Mouse (Mus musculus): ENCODE data around the gene Armcx3. TPM values are rescaled to one million over a fixed set of nuclear protein-coding genes. Genes with fewer than 3 reads are reported as not detected.
"Not testable (repeated sequence)": the region's sequence is repeated elsewhere in the genome, so short reads cannot be mapped to it uniquely, and the experiment has no call there.

Armcx3 gene
- 11.7 and 16.5 TPM in 2 replicates for polyA plus RNA-seq (2012; ENCODE audit: insufficient read depth, insufficient read length, missing spikeins)

GRCm38 (mm10) chrX:134756434-134757292, at the start of gene Armcx3:
Armcx3 (plus strand) TSS chrX:134756595.
- H3K4me1 ChIP-seq (ENCODE audit: control insufficient read depth, insufficient read depth, insufficient read length, low read length), result no peaks in the 10 kb centered on the region
- H3K27ac ChIP-seq (replicated peaks; ENCODE audit: low read depth, low read length), result peak within 1 kb of the TSS; percentile 72
- H3K4me3 ChIP-seq (ENCODE audit: insufficient read depth, low read depth, low read length), result peak within 1 kb of the TSS; percentile 99

GRCm38 (mm10) chrX:134716863-134717262, 39.5 kb upstream of the Armcx3 start:
- Histone ChIP-seq H3K27ac (replicated peaks; ENCODE audit: low read depth, low read length) (no peak overlapping the region), H3K4me3 (ENCODE audit: insufficient read depth, low read depth, low read length) (no peak overlapping the region), H3K4me1 (ENCODE audit: control insufficient read depth, insufficient read depth, insufficient read length, low read length) (no peaks in the 10 kb centered on the region)

GRCm38 (mm10) chrX:134717752-134718308, 38.6 kb upstream of the Armcx3 start, which contains the start of gene Armcx1:
Armcx1 (plus strand) TSS chrX:134717963.
- Histone ChIP-seq H3K4me1 (ENCODE audit: control insufficient read depth, insufficient read depth, insufficient read length, low read length) (no peaks in the 10 kb centered on the region), H3K27ac (replicated peaks; ENCODE audit: low read depth, low read length) (peak within 1 kb of the TSS; percentile 26; the same call in 1 of the 2 replicates), H3K4me3 (ENCODE audit: insufficient read depth, low read depth, low read length) (peak within 1 kb of the TSS; percentile 59)

- no peak overlapping the region for H3K27ac ChIP-seq (replicated peaks; ENCODE audit: low read depth, low read length)
- H3K4me3 ChIP-seq (ENCODE audit: insufficient read depth, low read depth, low read length), result peak overlapping the region; percentile 59
- H3K4me1 ChIP-seq (ENCODE audit: control insufficient read depth, insufficient read depth, insufficient read length, low read length), result no peaks in the 10 kb centered on the region
Measured at GRCm38 (mm10) chrX:134718524-134718923, 37.9 kb upstream of the Armcx3 start.

- H3K4me1 ChIP-seq (ENCODE audit: control insufficient read depth, insufficient read depth, insufficient read length, low read length); H3K27ac ChIP-seq (replicated peaks; ENCODE audit: low read depth, low read length); H3K4me3 ChIP-seq (ENCODE audit: insufficient read depth, low read depth, low read length): not testable (repeated sequence)
Measured at GRCm38 (mm10) chrX:134723762-134724161, 32.6 kb upstream of the Armcx3 start.

- Histone ChIP-seq H3K27ac (replicated peaks; ENCODE audit: low read depth, low read length) (no peak overlapping the region), H3K4me1 (ENCODE audit: control insufficient read depth, insufficient read depth, insufficient read length, low read length) (no peaks in the 10 kb centered on the region), H3K4me3 (ENCODE audit: insufficient read depth, low read depth, low read length) (no peak overlapping the region)
Measured at GRCm38 (mm10) chrX:134729778-134730177, 26.6 kb upstream of the Armcx3 start.

- no peak overlapping the region for H3K4me3 ChIP-seq (ENCODE audit: insufficient read depth, low read depth, low read length)
- no peak overlapping the region for H3K27ac ChIP-seq (replicated peaks; ENCODE audit: low read depth, low read length)
- no peaks in the 10 kb centered on the region for H3K4me1 ChIP-seq (ENCODE audit: control insufficient read depth, insufficient read depth, insufficient read length, low read length)
Measured at GRCm38 (mm10) chrX:134737796-134738195, 18.6 kb upstream of the Armcx3 start.

- Histone ChIP-seq H3K4me3 (ENCODE audit: insufficient read depth, low read depth, low read length) (no peak overlapping the region), H3K27ac (replicated peaks; ENCODE audit: low read depth, low read length) (no peak overlapping the region), H3K4me1 (ENCODE audit: control insufficient read depth, insufficient read depth, insufficient read length, low read length) (no peaks in the 10 kb centered on the region)
Measured at GRCm38 (mm10) chrX:134739160-134739559, 17.2 kb upstream of the Armcx3 start.

GRCm38 (mm10) chrX:134741862-134742261, 14.5 kb upstream of the Armcx3 start:
- H3K27ac ChIP-seq (replicated peaks; ENCODE audit: low read depth, low read length), result no peak overlapping the region
- no peaks in the 10 kb centered on the region for H3K4me1 ChIP-seq (ENCODE audit: control insufficient read depth, insufficient read depth, insufficient read length, low read length)
- no peak overlapping the region for H3K4me3 ChIP-seq (ENCODE audit: insufficient read depth, low read depth, low read length)

- Histone ChIP-seq H3K27ac (replicated peaks; ENCODE audit: low read depth, low read length) (no peak overlapping the region), H3K4me3 (ENCODE audit: insufficient read depth, low read depth, low read length) (no peak overlapping the region), H3K4me1 (ENCODE audit: control insufficient read depth, insufficient read depth, insufficient read length, low read length) (no peaks in the 10 kb centered on the region)
Measured at GRCm38 (mm10) chrX:134746459-134746858, 9.9 kb upstream of the Armcx3 start.

- H3K4me3 ChIP-seq (ENCODE audit: insufficient read depth, low read depth, low read length), result peak within 1 kb of the TSS; percentile 69
- H3K27ac ChIP-seq (replicated peaks; ENCODE audit: low read depth, low read length), result no peak within 1 kb of the TSS
- H3K4me1 ChIP-seq (ENCODE audit: control insufficient read depth, insufficient read depth, insufficient read length, low read length), result no peaks in the 10 kb centered on the region
Measured at GRCm38 (mm10) chrX:134750764-134751592, 5.4 kb upstream of the Armcx3 start, which contains the start of gene Armcx6. Armcx6 (minus strand) TSS chrX:134751417.

- H3K27ac ChIP-seq (replicated peaks; ENCODE audit: low read depth, low read length), result no peak overlapping the region
- H3K4me3 ChIP-seq (ENCODE audit: insufficient read depth, low read depth, low read length), result no peak overlapping the region
- H3K4me1 ChIP-seq (ENCODE audit: control insufficient read depth, insufficient read depth, insufficient read length, low read length), result no peaks in the 10 kb centered on the region
Measured at GRCm38 (mm10) chrX:134751910-134752309, 4.5 kb upstream of the Armcx3 start.

- no peak overlapping the region for H3K4me3 ChIP-seq (ENCODE audit: insufficient read depth, low read depth, low read length)
- H3K4me1 ChIP-seq (ENCODE audit: control insufficient read depth, insufficient read depth, insufficient read length, low read length), result no peaks in the 10 kb centered on the region
- H3K27ac ChIP-seq (replicated peaks; ENCODE audit: low read depth, low read length), result no peak overlapping the region
Measured at GRCm38 (mm10) chrX:134752584-134752983, 3.8 kb upstream of the Armcx3 start.

- H3K27ac ChIP-seq (replicated peaks; ENCODE audit: low read depth, low read length), result peak overlapping the region; percentile 72; the same call in 1 of the 2 replicates
- no peaks in the 10 kb centered on the region for H3K4me1 ChIP-seq (ENCODE audit: control insufficient read depth, insufficient read depth, insufficient read length, low read length)
Measured at GRCm38 (mm10) chrX:134757293-134757995, 1.0 kb downstream of the Armcx3 start.

More at GRCm38 (mm10) chrX:134757293-134757995, 1.0 kb downstream of the Armcx3 start:
- peak overlapping the region; percentile 99 for H3K4me3 ChIP-seq (ENCODE audit: insufficient read depth, low read depth, low read length)
